Mouse (Mus musculus): ENCODE results near the gene Cmss1. TPM values are rescaled to one million over a fixed set of nuclear protein-coding genes. Genes with fewer than 3 reads are reported as not detected.
A peak's percentile ranks its signal among the peaks of the same experiment; 100 is the strongest.

Cmss1 gene
- total and polyA plus RNA-seq, 2 experiments from 2014 or later = 17.0 to 50.3 TPM

- no peaks in the 10 kb centered on the region for H3K27me3 ChIP-seq (ENCODE audit: control insufficient read depth, insufficient read depth, low read length)
- WGBS = 47% methylated on average over 10 of the region's 10 CpGs
- H3K4me2 ChIP-seq (ENCODE audit: low read depth, low read length) = no peak overlapping the region
- H3K9ac ChIP-seq (replicated peaks; ENCODE audit: low read depth, low read length) = no peak overlapping the region
- H3K9me3 ChIP-seq (replicated peaks; ENCODE audit: control insufficient read depth, low read length) = no peaks in the 10 kb centered on the region
- peak overlapping the region; percentile 71 for H3K27ac ChIP-seq (ENCODE audit: low read depth)
- H3K36me3 ChIP-seq (replicated peaks; ENCODE audit: control insufficient read depth, insufficient read depth, low read length) = no peaks in the 10 kb centered on the region
- DNase-seq (ENCODE audit: low spot score) = no peak
- H3K4me3 ChIP-seq (ENCODE audit: low read depth, low read length) = no peak overlapping the region
- ATAC-seq (ENCODE audit: insufficient read depth, low read depth) = peak; percentile 66
- TF ChIP-seq CTCF (IDR thresholded peaks at IDR 0.05; ENCODE audit: low read depth) (no peak), EP300 (IDR thresholded peaks at IDR 0.05; ENCODE audit: low read depth) (no peak)
- H3K4me1 ChIP-seq (ENCODE audit: control insufficient read depth, insufficient read depth) = peaks cover 31% of the 10 kb centered on the region
These were observed 110.1 kb downstream of the Cmss1 start for GRCm38 (mm10) chr16:57496437-57497173.

GRCm38 (mm10) chr16:57495476-57496203, 111.0 kb downstream of the Cmss1 start:
- Histone ChIP-seq H3K36me3 (replicated peaks; ENCODE audit: control insufficient read depth, insufficient read depth, low read length) (no peaks in the 10 kb centered on the region), H3K9ac (replicated peaks; ENCODE audit: low read depth, low read length) (no peak overlapping the region), H3K4me1 (ENCODE audit: control insufficient read depth, insufficient read depth) (peaks cover 31% of the 10 kb centered on the region), H3K4me3 (ENCODE audit: low read depth, low read length) (no peak overlapping the region), H3K27me3 (ENCODE audit: control insufficient read depth, insufficient read depth, low read length) (no peaks in the 10 kb centered on the region), H3K27ac (ENCODE audit: low read depth) (peak overlapping the region; percentile 71), H3K9me3 (replicated peaks; ENCODE audit: control insufficient read depth, low read length) (no peaks in the 10 kb centered on the region), H3K4me2 (ENCODE audit: low read depth, low read length) (no peak overlapping the region)
- WGBS = 70% methylated on average over 10 of the region's 10 CpGs
- TF ChIP-seq EP300 (IDR thresholded peaks at IDR 0.05; ENCODE audit: low read depth) (no peak), CTCF (IDR thresholded peaks at IDR 0.05; ENCODE audit: low read depth) (no peak)
- DNase-seq (ENCODE audit: low spot score) (no peak), ATAC-seq (ENCODE audit: insufficient read depth, low read depth) (no peak; the same call in 1 of the 2 replicates)

- Histone ChIP-seq H3K4me1 (ENCODE audit: control insufficient read depth, insufficient read depth) (peaks cover 16% of the 10 kb centered on the region), H3K4me2 (ENCODE audit: low read depth, low read length) (no peak overlapping the region), H3K27me3 (ENCODE audit: control insufficient read depth, insufficient read depth, low read length) (no peaks in the 10 kb centered on the region), H3K36me3 (replicated peaks; ENCODE audit: control insufficient read depth, insufficient read depth, low read length) (no peaks in the 10 kb centered on the region), H3K9me3 (replicated peaks; ENCODE audit: control insufficient read depth, low read length) (no peaks in the 10 kb centered on the region), H3K9ac (replicated peaks; ENCODE audit: low read depth, low read length) (no peak overlapping the region), H3K27ac (ENCODE audit: low read depth) (no peak overlapping the region), H3K4me3 (ENCODE audit: low read depth, low read length) (no peak overlapping the region)
- ATAC-seq (ENCODE audit: insufficient read depth, low read depth) (no peak), DNase-seq (ENCODE audit: low spot score) (no peak)
- WGBS = 86% methylated on average over 4 of the region's 4 CpGs
- TF ChIP-seq CTCF (IDR thresholded peaks at IDR 0.05; ENCODE audit: low read depth) (no peak), EP300 (IDR thresholded peaks at IDR 0.05; ENCODE audit: low read depth) (no peak)
These were observed 114.8 kb downstream of the Cmss1 start for GRCm38 (mm10) chr16:57491853-57492252.

GRCm38 (mm10) chr16:57490691-57491090, 116.0 kb downstream of the Cmss1 start:
- H3K27me3 ChIP-seq (ENCODE audit: control insufficient read depth, insufficient read depth, low read length) = no peaks in the 10 kb centered on the region
- TF ChIP-seq EP300 (IDR thresholded peaks at IDR 0.05; ENCODE audit: low read depth) = no peak
- DNase-seq (ENCODE audit: low spot score) = no peak
- no peak for ATAC-seq (ENCODE audit: insufficient read depth, low read depth)
- H3K4me2 ChIP-seq (ENCODE audit: low read depth, low read length) = no peak overlapping the region
- WGBS = 93% methylated on average over 8 of the region's 8 CpGs
- no peak overlapping the region for H3K4me3 ChIP-seq (ENCODE audit: low read depth, low read length)
- H3K9me3 ChIP-seq (replicated peaks; ENCODE audit: control insufficient read depth, low read length) = no peaks in the 10 kb centered on the region
- no peaks in the 10 kb centered on the region for H3K36me3 ChIP-seq (replicated peaks; ENCODE audit: control insufficient read depth, insufficient read depth, low read length)
- no peak overlapping the region for H3K27ac ChIP-seq (ENCODE audit: low read depth)
- peaks cover 4% of the 10 kb centered on the region for H3K4me1 ChIP-seq (ENCODE audit: control insufficient read depth, insufficient read depth)
- no peak overlapping the region for H3K9ac ChIP-seq (replicated peaks; ENCODE audit: low read depth, low read length)

GRCm38 (mm10) chr16:57488661-57489060, 118.0 kb downstream of the Cmss1 start:
- DNase-seq (ENCODE audit: low spot score) (no peak), ATAC-seq (ENCODE audit: insufficient read depth, low read depth) (no peak)
- Histone ChIP-seq H3K27me3 (ENCODE audit: control insufficient read depth, insufficient read depth, low read length) (no peaks in the 10 kb centered on the region), H3K36me3 (replicated peaks; ENCODE audit: control insufficient read depth, insufficient read depth, low read length) (no peaks in the 10 kb centered on the region), H3K4me2 (ENCODE audit: low read depth, low read length) (no peak overlapping the region), H3K9me3 (replicated peaks; ENCODE audit: control insufficient read depth, low read length) (no peaks in the 10 kb centered on the region), H3K27ac (ENCODE audit: low read depth) (no peak overlapping the region), H3K4me1 (ENCODE audit: control insufficient read depth, insufficient read depth) (peaks cover 3% of the 10 kb centered on the region; the same call in 1 of the 2 replicates), H3K9ac (replicated peaks; ENCODE audit: low read depth, low read length) (no peak overlapping the region), H3K4me3 (ENCODE audit: low read depth, low read length) (no peak overlapping the region)
- TF ChIP-seq EP300 (IDR thresholded peaks at IDR 0.05; ENCODE audit: low read depth) (no peak), CTCF (IDR thresholded peaks at IDR 0.05; ENCODE audit: low read depth) (no peak)
